Mouse (Mus musculus): Measurements from ENCODE around the gene Gpr174. TPM values are rescaled to one million over a fixed set of nuclear protein-coding genes. Genes with fewer than 3 reads are reported as not detected.

Gene Gpr174
- total and polyA plus RNA-seq, 3 experiments: 8.5 to 30.3 (median 16.2) TPM

DNA sequence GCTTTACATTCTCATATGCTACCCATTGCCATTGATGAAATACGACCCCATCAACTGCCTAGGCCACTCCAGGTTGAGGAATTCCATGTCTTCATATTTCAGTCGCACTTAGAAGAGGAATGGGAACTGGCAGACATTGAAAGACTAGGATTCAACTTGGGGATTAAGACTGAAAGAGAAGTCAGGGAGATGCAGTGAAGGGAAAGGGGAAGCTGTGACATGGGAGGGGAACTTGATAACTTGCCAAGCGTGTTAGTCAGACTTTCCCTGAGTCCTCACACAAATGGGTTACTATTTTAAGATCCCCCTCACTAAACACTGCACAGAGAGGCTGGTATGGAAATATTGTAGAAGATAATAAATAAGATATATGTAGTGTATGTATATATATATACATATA is 74.2 kb downstream of the Gpr174 start:
- peaks cover 0 to 4% of the 10 kb centered on the region in 2 experiments; a peak in 1 of 4 replicates for H3K4me1 ChIP-seq (ENCODE audit: control insufficient read depth in 1 of 2, insufficient read depth in 2 of 2)
- H3K36me3 ChIP-seq (replicated peaks in 1 of 2; ENCODE audit: control insufficient read depth in 1 of 2, insufficient read depth in 1 of 2, low read length in 1 of 2): no peaks in the 10 kb centered on the region
- in situ Hi-C loops (cut with MboI; ENCODE audit: low pct_ligation_motif_present, low pct_unique_long_range_greater_than_20kb, low sequenced_read_pairs): no loop called here
- no peak overlapping the region for H3K27ac ChIP-seq (ENCODE audit: insufficient read depth, low read depth)
- no peak overlapping the region for H3K9ac ChIP-seq (ENCODE audit: insufficient read depth, low read depth)
- no peaks in the 10 kb centered on the region for H3K79me2 ChIP-seq (replicated peaks; ENCODE audit: control insufficient read depth, extremely low read depth, insufficient read depth, poor library complexity, severe bottlenecking)
- TF ChIP-seq MEF2A (IDR thresholded peaks at IDR 0.05; ENCODE audit: borderline replicate concordance, low read depth, low read length): peak; percentile 65; the same call in 1 of the 2 replicates
- no peak for TF ChIP-seq TBP (conservative IDR thresholded peaks at IDR 0.05; ENCODE audit: low read depth, low read length)
- TF ChIP-seq JUND (conservative IDR thresholded peaks at IDR 0.05; ENCODE audit: low read depth, low read length): peak; percentile 58; the same call in 1 of the 2 replicates
- TF ChIP-seq POLR2AphosphoS2 (IDR thresholded peaks at IDR 0.05; ENCODE audit: low read depth, low read length): no peak
- no peak for TF ChIP-seq TCF12 (IDR thresholded peaks at IDR 0.05; ENCODE audit: low read depth, low read length)
- no peak for TF ChIP-seq CHD2 (IDR thresholded peaks at IDR 0.05; ENCODE audit: low read length)
- TF ChIP-seq PAX5 (IDR thresholded peaks at IDR 0.05; ENCODE audit: low read length): no peak
- no peak for TF ChIP-seq CTCF (conservative IDR thresholded peaks at IDR 0.05 in 1 of 2, IDR thresholded peaks at IDR 0.05 in 1 of 2; ENCODE audit: low read depth in 2 of 2, low read length in 2 of 2)
- no peak for TF ChIP-seq MAFK (IDR thresholded peaks at IDR 0.05; ENCODE audit: insufficient replicate concordance, low read length)
- TF ChIP-seq MYC (IDR thresholded peaks at IDR 0.05; ENCODE audit: low read depth, low read length): no peak
- no peak for TF ChIP-seq USF1 (IDR thresholded peaks at IDR 0.05; ENCODE audit: low read depth, low read length)
- TF ChIP-seq KAT2A (IDR thresholded peaks at IDR 0.05; ENCODE audit: insufficient replicate concordance, low read length): no peak
- peak; percentile 37; the same call in 1 of the 2 replicates for TF ChIP-seq IRF4 (IDR thresholded peaks at IDR 0.05; ENCODE audit: low read depth, low read length)
- no peak for TF ChIP-seq ZMIZ1 (IDR thresholded peaks at IDR 0.05; ENCODE audit: low read depth, low read length)
- no peak for TF ChIP-seq ZC3H11A (IDR thresholded peaks at IDR 0.05; ENCODE audit: low read depth, low read length)
- TF ChIP-seq ZNF384 (IDR thresholded peaks at IDR 0.05; ENCODE audit: low read depth, low read length): no peak
- TF ChIP-seq ETS1 (conservative IDR thresholded peaks at IDR 0.05; ENCODE audit: low read depth, low read length): peak; percentile 43
- TF ChIP-seq POLR2A (IDR thresholded peaks at IDR 0.05; ENCODE audit: low read depth, low read length): no peak
- TF ChIP-seq EP300 (IDR thresholded peaks at IDR 0.05; ENCODE audit: low read length): peak; percentile 58; the same call in 1 of the 2 replicates
- DNase-seq (ENCODE audit: extremely low read depth): peak; percentile 55
- H3K9me3 ChIP-seq (replicated peaks; ENCODE audit: low read length): no peaks in the 10 kb centered on the region
- no peak overlapping the region for H3K4me2 ChIP-seq (ENCODE audit: insufficient read depth, low read depth, poor library complexity, severe bottlenecking)
- dilution Hi-C loops (cut with MboI; ENCODE audit: extremely low pct_ligation_motif_present, extremely low pct_unique_long_range_greater_than_20kb, low sequenced_read_pairs): no loop called here
- H3K27me3 ChIP-seq (replicated peaks): no peaks in the 10 kb centered on the region
- no peak overlapping the region for H3K4me3 ChIP-seq (replicated peaks in 1 of 3; ENCODE audit: low read depth in 2 of 3, low read length in 2 of 3, poor library complexity in 1 of 3)

DNA sequence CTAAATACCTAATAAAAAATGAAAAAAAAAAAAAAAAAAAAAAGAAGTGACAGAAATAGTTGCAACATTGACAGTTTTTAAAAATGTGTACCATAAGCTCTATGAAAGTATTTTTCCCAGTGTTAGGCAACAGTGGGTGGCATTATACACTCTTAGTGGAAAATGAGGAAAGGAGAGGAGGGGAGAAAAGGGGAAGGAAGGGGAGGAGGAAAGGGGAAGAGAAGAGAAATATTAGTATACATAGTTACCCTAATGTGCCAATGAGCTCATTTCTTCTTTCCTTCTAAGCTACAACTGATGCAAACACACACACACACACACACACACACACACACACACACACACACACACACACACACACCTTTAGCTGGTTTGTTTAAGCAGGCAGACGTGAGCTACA is 80.9 kb downstream of the Gpr174 start:
- Histone ChIP-seq H3K9me3 (replicated peaks; ENCODE audit: low read length) (no peaks in the 10 kb centered on the region), H3K4me1 (ENCODE audit: control insufficient read depth in 1 of 2, insufficient read depth in 2 of 2) (no peaks in the 10 kb centered on the region), H3K9ac (ENCODE audit: insufficient read depth, low read depth) (no peak overlapping the region), H3K27ac (ENCODE audit: insufficient read depth, low read depth) (no peak overlapping the region), H3K36me3 (replicated peaks in 1 of 2; ENCODE audit: control insufficient read depth in 1 of 2, insufficient read depth in 1 of 2, low read length in 1 of 2) (no peaks in the 10 kb centered on the region), H3K27me3 (replicated peaks) (no peaks in the 10 kb centered on the region), H3K79me2 (replicated peaks; ENCODE audit: control insufficient read depth, extremely low read depth, insufficient read depth, poor library complexity, severe bottlenecking) (no peaks in the 10 kb centered on the region), H3K4me3 (replicated peaks in 1 of 3; ENCODE audit: low read depth in 2 of 3, low read length in 2 of 3, poor library complexity in 1 of 3) (no peak overlapping the region), H3K4me2 (ENCODE audit: insufficient read depth, low read depth, poor library complexity, severe bottlenecking) (no peak overlapping the region)
- dilution Hi-C loops (cut with MboI; ENCODE audit: extremely low pct_ligation_motif_present, extremely low pct_unique_long_range_greater_than_20kb, low sequenced_read_pairs) (no loop called here), in situ Hi-C loops (cut with MboI; ENCODE audit: low pct_ligation_motif_present, low pct_unique_long_range_greater_than_20kb, low sequenced_read_pairs) (no loop called here)
- TF ChIP-seq EP300 (IDR thresholded peaks at IDR 0.05; ENCODE audit: low read length) (no peak), NRF1 (IDR thresholded peaks at IDR 0.05; ENCODE audit: low read depth, low read length) (no peak), ETS1 (conservative IDR thresholded peaks at IDR 0.05; ENCODE audit: low read depth, low read length) (no peak)
- DNase-seq (ENCODE audit: extremely low read depth): no peak
